Mouse (Mus musculus): ENCODE measurements around the gene Bbs10. TPM values are rescaled to one million over a fixed set of nuclear protein-coding genes. Genes with fewer than 3 reads are reported as not detected.

The Bbs10 gene
- total RNA-seq (2017), result 4.1 and 4.7 TPM in 2 replicates

DNA sequence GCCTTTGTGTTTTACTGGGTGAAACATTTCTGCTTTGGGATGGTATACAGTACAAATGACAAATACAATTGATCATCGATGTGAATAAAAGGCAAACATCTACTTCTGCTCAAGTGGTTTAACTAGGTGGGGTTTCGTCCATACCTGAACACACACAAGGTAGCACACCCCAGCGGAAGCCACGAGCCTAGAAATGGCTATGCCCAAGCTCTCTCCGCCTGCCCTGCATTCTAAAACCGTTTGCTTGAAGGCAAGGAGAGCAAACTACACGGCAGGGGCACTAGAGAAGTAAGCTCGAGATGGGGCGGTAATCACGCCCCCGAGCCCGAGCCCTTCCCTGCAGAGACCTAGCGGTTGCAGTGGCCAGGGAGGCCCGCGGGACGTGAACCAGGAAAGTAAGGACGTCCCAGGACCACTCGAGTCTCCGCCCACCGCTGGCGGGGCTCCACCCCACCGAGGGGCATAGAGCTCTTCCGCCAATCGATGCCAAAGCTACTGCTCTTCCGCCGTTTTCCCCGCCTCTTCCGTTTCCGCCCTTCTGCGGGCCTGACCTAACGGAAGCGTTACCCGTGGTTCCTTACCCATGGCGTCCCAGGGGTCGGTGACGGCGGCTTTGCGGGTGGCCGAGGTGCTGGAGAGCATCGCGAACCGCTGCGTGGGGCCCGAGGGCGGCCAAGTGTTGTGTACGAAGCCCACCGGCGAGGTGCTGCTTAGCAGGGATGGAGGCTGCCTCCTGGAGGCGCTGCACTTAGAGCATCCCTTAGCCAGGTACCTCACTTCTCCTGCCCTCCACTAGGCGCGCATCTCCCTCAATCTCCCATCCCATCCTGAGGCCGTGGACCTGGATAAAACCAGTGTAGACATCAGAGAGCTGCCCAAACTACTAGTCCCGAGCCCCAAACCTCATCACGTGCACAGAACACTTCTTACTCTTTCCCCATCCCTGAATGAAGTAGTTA is at the start of gene Bbs10:
Bbs10 (plus strand) TSS at position 540 of the 959 bp plus-strand sequence.
- peak; percentile 98 for ATAC-seq (ENCODE audit: extremely low read depth, insufficient number of reproducible peaks, low FRiP score, poor library complexity, severe bottlenecking)

DNA sequence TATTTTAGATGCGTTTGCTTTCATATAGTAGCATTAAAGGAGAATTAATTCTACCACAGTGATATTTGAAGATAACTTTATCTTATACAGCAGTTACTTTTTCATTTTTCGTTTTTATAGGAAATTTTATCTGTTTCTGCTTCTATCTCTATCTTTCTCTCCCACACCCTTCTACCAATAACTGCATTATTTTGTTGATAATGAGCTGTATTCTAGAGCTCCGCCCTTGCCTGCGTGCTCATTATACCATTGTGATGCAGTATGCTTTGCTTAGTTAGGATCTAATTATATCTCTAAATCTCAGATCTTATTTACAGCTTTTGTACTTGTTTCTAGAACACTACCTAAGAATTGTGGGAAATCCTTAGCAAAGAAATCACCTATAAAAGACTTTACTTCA is 48.3 kb upstream of the Bbs10 start:
- no peak for ATAC-seq (ENCODE audit: extremely low read depth, insufficient number of reproducible peaks, low FRiP score, poor library complexity, severe bottlenecking)

DNA sequence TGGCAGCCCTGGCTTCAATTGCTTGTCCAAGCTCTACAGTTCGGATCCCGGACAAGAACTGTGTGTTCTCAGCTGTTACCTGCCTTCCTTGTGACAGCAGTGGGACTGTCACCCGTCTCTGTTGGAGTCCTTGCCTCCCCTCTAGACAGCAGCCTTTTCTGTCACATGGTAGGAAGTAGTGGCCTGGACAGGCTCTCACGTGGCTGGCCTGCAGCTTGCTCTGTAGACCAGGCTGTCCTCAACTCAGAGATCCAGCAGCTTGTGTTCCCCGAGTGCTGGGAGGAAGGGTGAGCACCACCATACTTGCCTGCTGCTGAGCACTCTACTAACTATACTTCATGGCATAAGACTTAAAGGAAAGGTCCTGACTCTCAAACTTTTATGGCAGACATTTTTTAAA is 46.8 kb upstream of the Bbs10 start:
- ATAC-seq (ENCODE audit: extremely low read depth, insufficient number of reproducible peaks, low FRiP score, poor library complexity, severe bottlenecking), result no peak

DNA sequence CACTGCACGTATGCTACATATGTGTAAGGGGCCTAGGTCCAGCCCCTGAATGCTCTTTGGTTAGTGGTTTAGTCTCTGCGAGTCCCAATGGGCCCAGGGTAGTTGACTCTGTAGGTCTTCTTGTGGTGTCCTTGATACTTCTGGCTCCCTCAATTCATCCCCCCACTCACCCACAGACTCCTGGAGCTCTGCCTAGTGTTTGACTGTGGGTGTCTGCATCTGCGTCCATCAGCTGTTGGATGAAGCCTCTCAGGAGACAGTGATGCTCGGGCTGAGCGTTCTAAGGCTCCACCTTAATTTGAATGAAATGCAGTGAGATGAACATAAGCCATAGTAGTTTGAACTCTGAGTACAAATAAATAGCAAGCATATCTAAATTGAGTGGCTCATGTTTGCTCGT is 43.3 kb upstream of the Bbs10 start:
- ATAC-seq (ENCODE audit: extremely low read depth, insufficient number of reproducible peaks, low FRiP score, poor library complexity, severe bottlenecking), result no peak

DNA sequence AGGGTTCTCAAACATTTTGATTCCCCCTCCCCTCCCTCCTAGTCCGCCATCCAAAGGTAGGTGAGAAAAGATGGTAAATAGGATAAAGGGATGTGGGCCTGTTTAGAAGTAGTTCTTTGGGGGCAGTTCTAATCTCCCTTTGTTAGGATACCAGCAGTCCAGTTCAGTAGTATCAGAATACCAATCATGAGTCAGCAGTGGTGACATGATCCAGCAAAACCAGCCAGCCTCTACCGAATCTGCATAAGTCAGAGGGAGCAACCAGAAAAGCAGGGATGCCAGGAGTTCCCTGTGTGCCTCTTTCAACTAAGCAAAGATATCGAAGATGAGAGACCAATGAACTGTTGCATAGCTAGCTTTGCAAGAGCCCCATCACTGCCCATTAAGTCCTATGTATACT is 42.3 kb upstream of the Bbs10 start:
- no peak for ATAC-seq (ENCODE audit: extremely low read depth, insufficient number of reproducible peaks, low FRiP score, poor library complexity, severe bottlenecking)

DNA sequence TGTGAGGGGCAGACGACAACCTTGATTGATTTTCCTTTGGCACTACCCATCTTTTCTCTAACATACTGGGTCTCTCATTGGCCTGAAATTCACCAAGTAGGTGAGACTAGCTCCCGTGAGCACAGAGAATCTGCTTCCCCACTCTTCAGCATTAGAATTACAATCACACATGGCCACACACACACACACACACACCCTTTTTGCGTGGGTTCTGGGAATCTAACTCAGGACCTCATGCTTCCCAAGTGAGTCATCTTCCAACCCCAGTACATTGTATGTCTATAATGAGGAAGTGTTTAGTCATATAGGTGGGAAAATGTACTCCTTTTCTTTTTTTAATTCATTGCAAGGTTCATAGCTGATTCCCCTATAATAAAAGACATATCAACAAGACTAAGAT is 41.1 kb upstream of the Bbs10 start:
- ATAC-seq (ENCODE audit: extremely low read depth, insufficient number of reproducible peaks, low FRiP score, poor library complexity, severe bottlenecking), result no peak

DNA sequence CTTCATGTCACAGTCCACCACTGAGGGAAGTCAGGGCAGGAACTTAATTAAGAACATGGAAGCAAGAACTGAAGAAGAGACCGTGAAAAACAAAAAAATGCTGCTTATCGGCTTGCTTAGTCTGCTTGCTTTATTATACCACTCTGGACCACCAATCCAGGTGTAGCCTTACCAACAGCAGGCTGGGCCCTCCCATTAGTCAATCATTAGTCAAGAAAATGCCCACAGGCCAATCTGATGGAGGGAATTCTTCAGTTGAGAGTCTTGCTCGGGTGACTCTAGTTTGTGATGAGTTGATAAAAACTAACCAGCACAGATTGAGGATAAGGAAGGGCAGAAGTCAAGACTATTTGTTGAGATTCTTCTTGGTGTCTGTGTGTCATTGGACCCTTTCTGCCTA is 40.2 kb upstream of the Bbs10 start:
- ATAC-seq (ENCODE audit: extremely low read depth, insufficient number of reproducible peaks, low FRiP score, poor library complexity, severe bottlenecking), result no peak

DNA sequence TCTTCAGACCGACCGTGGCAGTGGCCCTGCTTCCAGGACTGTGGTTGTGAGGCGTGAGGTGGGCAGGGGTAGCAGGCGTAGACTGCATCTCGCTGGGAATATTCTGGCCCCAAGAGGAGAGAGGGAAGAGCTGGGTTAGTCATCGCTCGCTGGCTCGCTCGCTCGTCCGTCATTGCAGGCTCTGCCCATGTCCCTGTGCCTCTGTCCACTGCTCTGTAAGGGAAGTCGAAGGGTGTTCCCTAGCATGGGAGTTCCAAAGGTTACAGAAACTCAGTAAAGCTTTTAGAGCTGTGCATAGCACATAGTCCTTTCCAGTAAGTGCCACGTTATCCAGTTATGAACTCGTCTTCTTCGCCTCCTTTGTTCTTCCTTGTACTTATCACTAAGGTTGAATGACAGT is 26.8 kb upstream of the Bbs10 start:
- no peak for ATAC-seq (ENCODE audit: extremely low read depth, insufficient number of reproducible peaks, low FRiP score, poor library complexity, severe bottlenecking)

DNA sequence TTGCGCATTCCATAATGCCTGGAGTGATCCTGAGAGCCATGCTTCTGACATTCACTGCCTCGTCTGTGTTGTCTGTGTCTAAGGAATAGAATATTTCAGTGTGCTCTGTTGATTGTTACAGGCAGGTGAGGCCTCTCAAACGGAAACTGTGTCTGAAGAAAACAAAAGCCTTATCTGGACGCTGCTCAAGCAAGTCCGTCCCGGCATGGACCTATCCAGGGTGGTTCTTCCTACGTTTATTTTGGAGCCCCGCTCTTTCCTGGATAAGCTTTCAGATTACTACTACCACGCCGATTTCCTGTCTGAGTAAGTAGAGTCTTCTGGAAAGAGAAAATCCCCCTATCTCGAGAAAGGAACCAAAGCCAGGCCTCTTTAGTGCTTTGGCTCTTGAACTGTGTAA is 25.6 kb upstream of the Bbs10 start:
- ATAC-seq (ENCODE audit: extremely low read depth, insufficient number of reproducible peaks, low FRiP score, poor library complexity, severe bottlenecking), result no peak

DNA sequence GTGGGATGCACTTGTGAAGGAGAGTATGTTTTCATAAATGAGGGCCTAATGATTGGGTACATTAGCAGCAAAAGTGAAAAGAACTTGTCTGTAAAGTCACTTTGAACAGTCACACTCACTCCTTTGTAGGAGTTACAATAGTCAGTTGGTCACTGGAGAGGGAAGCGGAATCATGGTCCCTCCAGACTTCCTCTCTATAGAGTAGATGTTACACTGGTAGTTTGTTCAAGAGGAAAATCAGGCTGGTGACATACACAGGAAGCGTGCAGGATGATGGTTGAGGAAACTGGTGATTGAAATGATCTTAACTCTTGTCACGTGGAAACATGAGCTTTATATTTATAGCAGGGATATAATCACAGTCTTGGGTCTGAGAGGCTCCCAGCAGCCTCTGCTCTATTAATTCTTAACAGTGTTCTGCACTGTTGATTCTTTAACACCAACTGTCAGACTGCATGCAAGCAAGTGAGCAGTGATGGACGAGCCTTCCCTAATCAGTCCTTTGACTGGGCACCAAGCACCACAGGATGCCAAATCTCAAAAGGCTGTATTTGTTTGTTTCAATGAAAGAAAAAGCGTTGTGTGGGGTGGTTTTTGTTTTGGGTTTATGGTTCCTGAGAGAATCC is 24.9 kb upstream of the Bbs10 start:
- ATAC-seq (ENCODE audit: extremely low read depth, insufficient number of reproducible peaks, low FRiP score, poor library complexity, severe bottlenecking), result no peak

DNA sequence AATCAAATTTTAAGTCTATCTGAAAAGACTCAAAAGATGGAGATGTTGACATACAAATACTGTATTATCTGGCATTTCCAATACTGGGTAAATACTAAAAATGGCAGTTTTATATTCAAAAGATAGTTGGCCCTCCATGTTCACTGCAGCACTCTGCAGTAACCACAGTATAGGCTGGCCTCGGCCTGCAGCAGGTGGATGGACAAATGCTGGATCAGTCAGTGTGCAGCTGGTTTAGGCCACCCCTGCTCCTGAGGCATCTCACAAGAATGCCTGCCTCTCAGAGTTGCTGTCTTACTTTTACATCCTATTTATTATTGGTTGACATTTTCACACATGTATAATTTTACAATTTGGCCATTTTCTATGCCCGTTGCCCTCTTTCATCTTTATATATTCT is 22.7 kb upstream of the Bbs10 start:
- ATAC-seq (ENCODE audit: extremely low read depth, insufficient number of reproducible peaks, low FRiP score, poor library complexity, severe bottlenecking), result no peak

DNA sequence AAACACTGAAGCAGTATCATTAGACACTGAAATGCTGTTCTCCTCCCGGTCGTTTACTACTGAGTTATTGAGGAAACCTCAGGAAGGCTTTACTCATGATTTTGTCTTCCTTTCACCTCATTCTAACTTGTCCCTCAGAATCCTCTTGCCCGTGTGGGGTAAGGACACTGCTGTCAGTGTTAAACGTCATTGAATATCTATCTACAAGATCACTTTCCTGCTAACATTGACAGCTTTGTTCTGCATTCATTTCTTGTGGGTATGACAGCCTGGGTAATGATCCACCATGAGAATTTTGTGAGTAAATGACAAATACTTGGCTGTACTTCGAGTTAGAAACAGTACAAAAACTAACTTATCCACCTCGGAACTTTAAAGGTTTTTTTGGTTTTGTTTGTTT is 848 bp upstream of the Bbs10 start:
- no peak for ATAC-seq (ENCODE audit: extremely low read depth, insufficient number of reproducible peaks, low FRiP score, poor library complexity, severe bottlenecking)

DNA sequence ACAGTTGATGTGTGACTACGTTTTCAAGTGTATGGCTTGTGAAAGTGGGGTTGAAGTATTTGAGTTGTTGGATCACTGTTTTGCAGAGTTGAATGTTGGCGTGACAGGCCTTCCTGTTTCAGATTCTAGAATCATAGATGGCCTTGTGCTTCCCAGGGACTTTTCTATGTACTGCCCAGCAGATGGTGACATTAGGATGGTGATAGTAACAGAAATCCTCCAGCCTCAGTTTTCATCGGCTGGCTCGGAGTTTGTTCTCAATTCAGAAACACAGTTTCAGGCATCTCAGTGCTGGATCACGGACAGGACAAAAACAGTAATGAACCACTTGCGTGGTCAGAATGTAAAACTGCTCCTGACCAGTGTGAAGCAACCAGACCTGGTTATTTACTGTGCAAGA is 1.1 kb downstream of the Bbs10 start:
- ATAC-seq (ENCODE audit: extremely low read depth, insufficient number of reproducible peaks, low FRiP score, poor library complexity, severe bottlenecking), result no peak

DNA sequence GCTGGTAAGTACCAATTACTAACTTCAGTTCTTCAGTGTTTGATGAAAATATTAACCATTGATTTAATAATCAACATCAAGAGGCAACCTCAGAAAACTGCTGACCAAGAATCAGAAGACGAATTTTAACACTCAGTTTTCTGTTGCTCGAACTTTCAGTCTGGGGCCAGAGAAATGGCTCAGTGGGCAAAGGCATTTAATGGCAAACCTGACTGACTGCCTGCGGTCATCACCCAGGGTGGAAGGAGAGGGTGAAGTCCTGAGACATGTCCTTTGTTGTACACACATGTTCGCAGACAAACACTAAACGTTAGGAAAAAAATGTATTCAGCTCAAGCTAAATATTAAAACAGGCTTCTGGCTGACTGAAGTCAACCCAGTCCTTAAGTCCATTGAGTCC is 2.6 kb downstream of the Bbs10 start:
- ATAC-seq (ENCODE audit: extremely low read depth, insufficient number of reproducible peaks, low FRiP score, poor library complexity, severe bottlenecking), result no peak

DNA sequence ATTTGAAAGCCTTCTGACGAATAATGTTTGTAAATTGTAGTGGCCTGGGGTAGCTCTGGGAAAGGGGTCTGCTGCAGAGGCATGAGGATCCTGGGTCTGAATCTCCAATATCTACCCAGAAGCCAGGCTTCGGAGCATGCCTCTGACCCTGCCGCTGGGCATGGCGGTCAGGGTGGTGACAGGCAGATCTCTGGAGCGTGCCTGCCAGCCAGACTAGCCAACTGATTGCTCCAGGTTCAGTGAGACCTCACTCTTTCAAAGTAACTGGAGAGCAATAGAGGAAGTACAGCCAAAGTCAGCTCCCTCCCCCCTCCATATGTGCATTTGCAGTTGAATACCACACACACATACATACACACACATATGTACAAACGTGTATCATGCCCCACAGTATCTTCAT is 4.0 kb downstream of the Bbs10 start:
- ATAC-seq (ENCODE audit: extremely low read depth, insufficient number of reproducible peaks, low FRiP score, poor library complexity, severe bottlenecking), result no peak

DNA sequence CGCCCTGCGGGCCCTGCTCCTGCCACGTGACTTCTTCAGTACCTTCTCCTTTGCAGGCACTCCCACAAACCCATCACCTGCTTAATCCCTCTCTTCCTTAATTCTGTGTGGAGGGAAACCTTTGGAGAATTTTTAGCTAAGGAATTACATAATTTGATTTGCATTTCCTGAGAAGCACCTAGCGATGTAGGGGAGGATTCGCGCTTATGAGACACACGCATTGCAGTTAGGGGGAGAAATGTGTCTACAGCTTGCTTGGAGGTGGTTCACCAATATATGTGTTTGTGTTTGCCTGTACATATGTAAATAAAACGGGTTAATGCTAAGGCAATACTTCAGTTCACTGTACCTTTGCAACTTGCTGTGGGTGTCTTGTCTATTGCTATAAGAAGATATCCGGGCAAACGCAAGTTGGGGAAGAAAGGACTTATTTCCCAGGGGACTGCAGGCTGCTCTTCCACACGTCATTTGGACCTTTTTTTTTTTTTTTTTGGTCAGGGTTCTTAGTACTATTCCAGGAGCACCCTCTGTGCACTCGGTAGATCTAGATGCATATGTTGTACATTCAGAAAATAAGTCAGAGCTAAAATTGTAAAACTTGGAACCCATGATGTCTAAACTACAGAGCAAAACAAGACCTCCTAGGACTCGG is 10.5 kb downstream of the Bbs10 start:
- no peak for ATAC-seq (ENCODE audit: extremely low read depth, insufficient number of reproducible peaks, low FRiP score, poor library complexity, severe bottlenecking)

DNA sequence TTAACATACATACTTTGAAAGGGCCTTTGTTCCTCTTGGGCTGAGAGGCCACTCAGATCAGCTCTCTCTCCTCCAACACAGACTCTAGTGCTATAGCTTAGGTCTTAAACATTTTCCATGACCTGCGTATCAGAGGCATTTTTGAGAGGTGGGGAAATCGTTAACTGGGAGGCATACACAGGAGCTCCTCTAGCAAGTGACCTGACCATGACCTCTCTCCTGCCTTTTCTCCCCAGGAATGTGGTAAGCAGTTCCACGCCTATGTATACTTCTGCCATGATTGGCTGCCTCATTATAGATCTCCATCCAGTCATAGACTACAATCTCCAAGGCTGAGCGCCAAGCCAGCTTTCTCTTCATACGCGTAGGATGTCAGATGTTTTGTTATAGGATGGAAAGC is 14.8 kb downstream of the Bbs10 start:
- no peak for ATAC-seq (ENCODE audit: extremely low read depth, insufficient number of reproducible peaks, low FRiP score, poor library complexity, severe bottlenecking)

DNA sequence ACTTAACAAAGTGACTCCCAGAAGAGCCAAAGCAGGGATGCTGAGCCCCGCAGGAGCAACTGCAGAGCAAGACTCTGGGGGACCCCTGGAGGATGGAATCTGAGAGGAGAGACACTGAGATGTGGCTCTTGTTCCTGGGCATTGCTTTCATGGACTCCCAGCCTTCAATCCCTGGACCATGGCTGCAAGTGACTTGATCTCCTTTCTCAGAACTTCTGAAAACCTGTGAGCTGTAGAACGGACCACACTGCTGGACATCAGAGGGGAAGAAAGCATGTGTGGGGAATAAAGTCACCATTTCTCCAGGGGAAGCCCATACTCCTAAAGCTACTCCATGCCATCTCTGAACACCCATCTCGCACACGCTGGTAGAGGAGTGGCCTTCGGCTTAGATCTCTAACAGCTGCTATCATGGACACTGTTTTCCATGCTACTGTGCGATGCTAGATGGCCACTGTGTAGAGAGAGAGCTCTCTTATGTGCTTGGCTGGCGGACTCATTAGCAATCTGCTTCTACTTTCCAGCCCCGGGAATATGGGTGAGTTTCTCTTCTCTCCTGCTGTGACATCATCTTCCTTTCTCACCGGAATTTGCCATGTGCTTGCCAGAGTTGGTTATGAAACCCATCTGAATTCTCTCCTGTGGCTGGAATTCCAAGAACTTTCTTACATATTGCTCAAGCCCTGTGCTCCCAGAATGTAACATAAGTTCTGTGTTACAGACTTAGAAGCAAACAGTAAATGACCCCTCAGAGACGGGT is 16.3 kb downstream of the Bbs10 start:
- no peak for ATAC-seq (ENCODE audit: extremely low read depth, insufficient number of reproducible peaks, low FRiP score, poor library complexity, severe bottlenecking)

DNA sequence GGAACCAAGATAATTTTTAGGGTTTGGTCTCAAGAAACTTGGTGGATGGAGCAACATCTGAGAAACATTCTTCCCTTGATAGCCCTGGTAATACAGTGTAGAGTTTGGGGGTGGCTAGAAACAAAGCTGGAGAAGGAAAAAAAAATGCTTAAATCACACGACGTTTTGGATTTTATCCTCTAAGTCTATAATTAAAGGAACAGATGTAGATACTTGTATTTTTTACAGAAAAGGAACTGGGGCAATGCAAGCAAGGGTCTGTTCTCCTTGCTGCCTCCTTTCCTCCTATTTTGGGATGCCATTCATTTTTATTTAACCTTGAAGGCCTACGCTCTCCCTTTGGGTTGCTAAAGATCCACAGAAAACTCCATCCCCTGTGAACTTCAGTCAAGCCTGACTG is 17.5 kb downstream of the Bbs10 start:
- no peak for ATAC-seq (ENCODE audit: extremely low read depth, insufficient number of reproducible peaks, low FRiP score, poor library complexity, severe bottlenecking)

Data from neutrophil, adult 5-6 weeks (primary cell).